Mouse (Mus musculus): ENCODE results near the gene Gmfb. TPM values are rescaled to one million over a fixed set of nuclear protein-coding genes. Genes with fewer than 3 reads are reported as not detected.
"Not testable (repeated sequence)": the region's sequence is repeated elsewhere in the genome, so short reads cannot be mapped to it uniquely, and the experiment has no call there.

Gmfb gene
- polyA plus RNA-seq, 1 experiment from 2014 or later, result 107 TPM

DNA sequence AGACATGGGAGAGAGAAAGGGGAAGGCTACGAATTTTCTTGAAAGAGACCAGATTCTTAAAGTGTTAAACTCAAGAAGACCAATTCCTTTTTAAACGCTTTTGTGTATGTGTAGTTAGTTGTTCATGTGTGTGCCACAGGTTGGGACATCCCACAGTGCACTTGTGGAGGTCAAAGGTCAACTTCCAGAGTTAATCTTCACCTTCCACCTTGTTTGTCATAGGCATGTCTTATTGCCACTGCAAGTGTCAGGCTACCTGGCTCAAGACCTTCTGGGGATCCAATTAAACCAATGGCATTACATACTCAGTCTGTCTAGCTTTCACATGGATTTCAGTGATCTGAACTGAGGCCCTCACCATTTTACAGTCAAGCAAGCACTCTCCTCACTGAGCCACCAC lies 2.0 kb upstream of the Gmfb start:
- no peak overlapping the region for H3K9ac ChIP-seq
- no peak overlapping the region for H3K27ac ChIP-seq
- H3K9me3 ChIP-seq, result no peaks in the 10 kb centered on the region
- H3K4me3 ChIP-seq, result no peak overlapping the region
- ATAC-seq (ENCODE audit: low FRiP score), result no peak
- H3K4me1 ChIP-seq (replicated peaks), result peaks cover 20% of the 10 kb centered on the region
- H3K36me3 ChIP-seq, result no peaks in the 10 kb centered on the region
- peaks cover 29% of the 10 kb centered on the region; the same call in 1 of the 2 replicates for H3K27me3 ChIP-seq
- 83% methylated on average over 2 of the region's 2 CpGs for WGBS
- no peak overlapping the region for H3K4me2 ChIP-seq

DNA sequence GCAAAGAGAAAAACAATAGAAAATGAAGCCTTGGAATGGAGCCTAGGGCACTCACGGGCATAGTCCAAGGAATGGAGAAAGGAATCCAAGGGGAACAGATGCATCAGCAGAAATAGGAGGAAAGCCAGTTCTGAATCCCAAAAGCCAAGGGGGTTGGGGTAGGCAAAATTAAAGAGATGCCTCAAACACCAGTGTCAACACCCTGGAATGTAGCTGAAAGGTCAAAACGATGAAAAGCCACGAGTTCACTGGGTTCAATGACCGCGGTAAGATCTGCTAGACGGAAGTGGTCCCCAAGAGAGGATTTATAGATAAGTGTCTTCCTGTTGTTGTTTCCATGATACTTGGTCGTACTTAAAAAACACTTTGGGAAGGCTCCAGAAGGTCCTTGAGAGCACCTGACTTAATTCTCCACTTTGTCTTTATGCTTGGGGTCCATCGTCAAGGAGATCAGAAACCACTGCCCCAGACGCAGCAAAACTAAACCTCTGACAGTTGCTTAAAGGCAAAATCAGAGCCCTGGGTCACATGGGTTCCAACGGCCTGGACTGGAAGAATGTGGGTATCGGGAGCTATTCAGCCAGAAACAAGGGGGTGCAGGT lies 670 bp downstream of the Gmfb start:
- Histone ChIP-seq H3K27me3 (peaks cover 29% of the 10 kb centered on the region; the same call in 1 of the 2 replicates), H3K4me2 (peak overlapping the region; percentile 80), H3K9me3 (no peaks in the 10 kb centered on the region), H3K4me3 (peak overlapping the region; percentile 85), H3K27ac (peak overlapping the region; percentile 87), H3K9ac (peak overlapping the region; percentile 90), H3K4me1 (replicated peaks) (peaks cover 20% of the 10 kb centered on the region), H3K36me3 (peaks cover 9% of the 10 kb centered on the region; the same call in 1 of the 2 replicates)
- no peak; the same call in 1 of the 2 replicates for ATAC-seq (ENCODE audit: low FRiP score)
- WGBS, result under 1% methylated on average over 11 of the region's 11 CpGs

DNA sequence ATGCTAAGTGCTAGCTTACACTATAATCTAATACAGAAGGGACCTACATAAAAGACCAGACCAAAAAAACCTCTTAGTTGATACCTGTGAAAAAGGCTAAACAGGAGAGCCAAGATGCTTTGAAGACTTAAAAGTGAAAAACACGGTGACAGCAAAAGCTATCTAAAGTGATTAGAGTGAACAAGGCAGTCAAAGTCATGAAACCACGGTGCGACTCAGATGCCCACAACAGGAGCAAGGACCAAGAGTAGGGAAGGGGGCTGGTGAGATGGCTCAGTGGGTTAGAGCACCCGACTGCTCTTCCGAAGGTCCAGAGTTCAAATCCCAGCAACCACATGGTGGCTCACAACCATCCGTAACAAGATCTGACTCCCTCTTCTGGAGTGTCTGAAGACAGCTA lies 2.1 kb downstream of the Gmfb start:
- WGBS, result 95% methylated on average over 5 of the region's 6 CpGs
- not testable (repeated sequence) for H3K9me3 ChIP-seq; H3K9ac ChIP-seq; H3K27ac ChIP-seq; H3K4me3 ChIP-seq; H3K4me2 ChIP-seq; ATAC-seq (ENCODE audit: low FRiP score)
- Histone ChIP-seq H3K4me1 (replicated peaks) (peaks cover 20% of the 10 kb centered on the region), H3K27me3 (peaks cover 20% of the 10 kb centered on the region; the same call in 1 of the 2 replicates), H3K36me3 (peaks cover 17% of the 10 kb centered on the region)

DNA sequence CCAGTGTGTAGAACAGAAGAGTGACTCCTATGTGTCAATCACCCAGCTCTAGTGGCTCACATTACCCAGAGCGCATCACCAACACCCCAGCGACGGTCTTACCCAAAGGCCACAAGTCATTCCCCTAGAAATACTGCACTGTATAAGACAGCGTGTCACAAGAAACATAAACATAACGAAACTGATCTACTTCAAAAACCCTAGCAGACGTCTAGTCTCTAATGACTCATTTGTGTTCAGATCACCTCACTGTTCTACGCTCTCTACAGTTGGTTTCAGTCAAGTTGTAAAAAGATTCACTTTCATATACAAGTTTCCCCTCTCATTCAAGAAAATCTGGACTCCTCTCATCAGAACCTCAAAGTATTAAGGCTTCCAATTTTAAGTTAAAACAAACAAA lies 3.3 kb downstream of the Gmfb start:
- ATAC-seq (ENCODE audit: low FRiP score), result no peak
- H3K9ac ChIP-seq, result no peak overlapping the region

DNA sequence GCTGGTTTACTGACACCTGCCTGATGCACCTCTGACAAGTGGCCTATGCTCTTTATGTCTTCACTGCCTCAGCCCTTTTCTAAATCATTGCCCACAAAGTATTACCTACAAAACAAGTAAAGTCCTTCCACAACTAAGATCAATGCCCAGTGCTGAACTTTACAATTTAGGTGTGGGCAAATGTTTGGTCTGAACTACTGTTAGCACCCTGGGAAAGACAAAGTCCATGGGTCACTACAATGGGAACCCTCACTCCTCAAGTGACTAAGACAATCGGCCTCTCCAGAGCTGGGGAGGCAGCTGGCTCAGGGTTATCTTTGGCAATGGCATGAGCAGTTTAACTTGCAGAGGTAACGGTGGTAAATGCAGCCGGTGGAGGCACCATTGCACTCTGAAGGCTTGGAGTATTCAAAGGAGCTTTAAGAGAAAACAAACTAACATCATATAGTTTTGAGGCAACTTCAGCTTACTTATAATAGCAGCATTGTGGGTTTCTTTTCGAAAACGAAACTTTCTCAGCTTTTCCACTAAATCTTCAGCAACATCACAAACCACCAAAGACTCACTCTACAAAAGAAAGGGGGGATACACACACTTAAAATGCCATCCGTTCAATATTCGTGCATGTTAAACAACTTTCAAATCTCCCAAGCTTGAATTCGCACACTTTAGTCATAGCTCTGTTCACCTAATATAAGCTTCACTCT lies 5.0 kb downstream of the Gmfb start:
- peaks cover 36% of the 10 kb centered on the region for H3K36me3 ChIP-seq
- H3K27ac ChIP-seq, result no peak overlapping the region
- H3K27me3 ChIP-seq, result no peaks in the 10 kb centered on the region
- no peak overlapping the region for H3K4me2 ChIP-seq
- ATAC-seq (ENCODE audit: low FRiP score), result no peak
- no peak overlapping the region for H3K9ac ChIP-seq
- WGBS, result 93% methylated on average over 8 of the region's 8 CpGs
- H3K9me3 ChIP-seq, result no peaks in the 10 kb centered on the region
- no peak overlapping the region for H3K4me3 ChIP-seq
- H3K4me1 ChIP-seq (replicated peaks), result peaks cover 20% of the 10 kb centered on the region

More for the DNA sequence above, 3.3 kb downstream of the Gmfb start:
- Histone ChIP-seq H3K4me2 (no peak overlapping the region), H3K36me3 (peaks cover 22% of the 10 kb centered on the region), H3K9me3 (no peaks in the 10 kb centered on the region), H3K27me3 (peaks cover 8% of the 10 kb centered on the region; the same call in 1 of the 2 replicates), H3K27ac (no peak overlapping the region), H3K4me1 (replicated peaks) (peaks cover 20% of the 10 kb centered on the region), H3K4me3 (no peak overlapping the region)
- 95% methylated on average over 7 of the region's 7 CpGs for WGBS

DNA sequence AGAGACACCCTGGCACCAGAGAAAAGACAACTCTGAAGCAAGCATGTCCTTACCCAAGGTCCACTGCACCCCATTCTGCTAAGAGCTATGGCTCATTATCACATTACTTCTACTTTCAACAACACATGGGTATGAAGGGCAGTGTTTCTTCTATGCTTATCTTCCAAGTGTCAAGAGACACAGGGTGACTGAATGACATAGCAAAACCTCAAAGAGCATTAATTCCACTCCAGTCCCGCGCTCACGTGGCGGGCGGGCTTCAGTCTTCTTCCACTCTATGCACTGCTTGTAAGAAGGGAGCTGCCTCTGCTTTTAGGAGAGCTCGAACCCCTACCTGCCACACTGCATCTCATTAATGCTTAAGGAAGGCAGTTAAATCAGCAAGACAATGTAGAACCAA lies 6.4 kb downstream of the Gmfb start:
- H3K27ac ChIP-seq, result no peak overlapping the region
- peaks cover 47% of the 10 kb centered on the region for H3K36me3 ChIP-seq
- H3K9ac ChIP-seq, result no peak overlapping the region
- H3K4me2 ChIP-seq, result no peak overlapping the region
- H3K4me3 ChIP-seq, result no peak overlapping the region
- no peak for ATAC-seq (ENCODE audit: low FRiP score)
- 88% methylated on average over 6 of the region's 6 CpGs for WGBS
- no peaks in the 10 kb centered on the region for H3K9me3 ChIP-seq
- no peaks in the 10 kb centered on the region for H3K27me3 ChIP-seq
- peaks cover 12% of the 10 kb centered on the region for H3K4me1 ChIP-seq (replicated peaks)

DNA sequence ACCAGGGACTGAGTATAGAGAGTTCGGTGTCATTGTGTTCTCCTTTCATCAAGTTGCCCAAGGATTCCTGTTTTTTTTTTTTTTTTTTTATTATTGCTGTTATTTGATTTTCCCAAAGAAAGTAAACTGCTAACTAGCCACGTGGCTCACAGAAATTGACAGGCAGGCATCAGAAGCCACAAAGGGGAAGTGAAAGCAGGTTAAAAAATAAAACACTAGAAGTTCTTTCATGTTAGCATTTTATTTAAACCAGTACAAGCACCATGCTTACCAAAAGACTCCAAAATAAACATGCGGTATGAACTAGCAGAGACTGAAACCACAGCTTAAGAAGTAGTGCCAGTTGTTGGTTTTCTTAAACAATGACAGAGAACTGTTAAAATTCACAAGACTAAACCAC lies 14.1 kb downstream of the Gmfb start:
- Histone ChIP-seq H3K36me3 (peaks cover 34% of the 10 kb centered on the region), H3K9ac (no peak overlapping the region), H3K9me3 (no peaks in the 10 kb centered on the region), H3K4me2 (no peak overlapping the region), H3K4me1 (replicated peaks) (no peaks in the 10 kb centered on the region), H3K27me3 (no peaks in the 10 kb centered on the region), H3K4me3 (no peak overlapping the region), H3K27ac (no peak overlapping the region)
- no peak for ATAC-seq (ENCODE audit: low FRiP score)
- 82% methylated on average over 3 of the region's 3 CpGs for WGBS

DNA sequence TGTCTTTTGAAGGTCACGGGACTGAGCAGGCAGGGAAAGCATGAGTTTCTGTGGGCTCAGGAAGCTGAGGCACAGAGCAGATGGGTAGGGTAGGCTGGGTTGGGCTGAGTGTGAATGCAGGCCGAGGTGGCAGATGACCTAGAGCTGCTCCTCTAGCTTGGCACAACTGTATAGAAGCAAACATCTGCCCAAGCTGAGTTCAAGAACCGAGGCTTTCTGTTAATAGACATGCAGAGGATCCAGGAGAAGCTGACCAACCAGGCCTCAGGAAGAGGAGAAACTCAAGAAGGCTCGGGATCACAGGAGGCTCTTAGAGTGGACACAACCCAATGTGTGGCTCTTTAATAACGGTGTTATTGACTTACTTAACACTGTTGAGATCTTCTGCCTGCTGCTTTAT lies 15.9 kb downstream of the Gmfb start:
- Histone ChIP-seq H3K4me2 (no peak overlapping the region), H3K27ac (no peak overlapping the region), H3K9ac (no peak overlapping the region), H3K4me1 (replicated peaks) (no peaks in the 10 kb centered on the region), H3K9me3 (no peaks in the 10 kb centered on the region), H3K4me3 (no peak overlapping the region), H3K36me3 (peaks cover 24% of the 10 kb centered on the region), H3K27me3 (no peaks in the 10 kb centered on the region)
- no peak for ATAC-seq (ENCODE audit: low FRiP score)
- 91% methylated on average over 5 of the region's 5 CpGs for WGBS

DNA sequence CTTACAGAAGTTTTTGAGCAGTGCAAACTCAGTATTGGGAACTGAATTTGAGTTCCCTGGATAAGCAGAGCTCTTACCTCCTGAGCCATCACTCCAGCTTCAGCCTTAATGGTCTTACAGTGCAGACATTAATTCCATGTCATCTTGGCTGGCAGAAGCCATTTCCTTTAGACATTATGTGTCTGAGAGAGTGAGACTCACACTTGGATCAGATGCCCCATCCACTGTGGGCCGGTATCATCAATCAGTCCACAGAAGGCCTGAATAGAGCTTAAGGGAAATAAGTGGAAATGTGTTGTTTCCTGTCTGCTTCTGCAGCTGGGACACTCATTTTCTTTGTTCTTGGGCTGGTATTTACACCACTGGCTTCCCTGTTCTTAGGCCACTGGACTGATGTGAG lies 18.3 kb downstream of the Gmfb start:
- WGBS, result 92% methylated on average over 1 of the region's 1 CpGs

DNA sequence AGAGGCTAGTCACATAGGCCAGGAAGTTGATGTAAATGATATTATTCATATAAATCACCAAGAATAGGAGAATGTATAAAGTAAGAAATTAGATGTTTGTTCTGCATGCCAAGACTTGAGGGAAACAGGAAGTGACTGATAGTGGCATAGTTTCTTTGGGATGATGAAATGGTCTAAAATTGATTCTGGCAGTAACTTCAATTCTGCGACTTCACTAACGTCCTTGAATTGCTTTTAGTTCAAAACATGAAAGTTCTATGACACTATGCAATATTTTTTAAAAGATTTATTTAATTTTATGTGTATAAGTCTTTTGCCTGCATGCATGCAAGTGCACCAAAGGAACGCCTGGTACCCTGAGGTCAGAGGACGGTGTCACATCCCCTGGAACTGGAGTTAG lies 18.8 kb downstream of the Gmfb start:
- Histone ChIP-seq H3K36me3 (peaks cover 9% of the 10 kb centered on the region; the same call in 1 of the 2 replicates), H3K4me3 (no peak overlapping the region), H3K4me2 (no peak overlapping the region), H3K9ac (no peak overlapping the region), H3K27ac (no peak overlapping the region), H3K9me3 (no peaks in the 10 kb centered on the region), H3K27me3 (no peaks in the 10 kb centered on the region), H3K4me1 (replicated peaks) (no peaks in the 10 kb centered on the region)
- 96% methylated on average over 4 of the region's 4 CpGs for WGBS
- ATAC-seq (ENCODE audit: low FRiP score), result no peak

More for the DNA sequence above, 18.3 kb downstream of the Gmfb start:
- Histone ChIP-seq H3K27ac (no peak overlapping the region), H3K9me3 (no peaks in the 10 kb centered on the region), H3K9ac (no peak overlapping the region), H3K4me3 (no peak overlapping the region), H3K4me2 (no peak overlapping the region), H3K27me3 (no peaks in the 10 kb centered on the region), H3K4me1 (replicated peaks) (no peaks in the 10 kb centered on the region), H3K36me3 (peaks cover 9% of the 10 kb centered on the region; the same call in 1 of the 2 replicates)
- no peak for ATAC-seq (ENCODE audit: low FRiP score)

DNA sequence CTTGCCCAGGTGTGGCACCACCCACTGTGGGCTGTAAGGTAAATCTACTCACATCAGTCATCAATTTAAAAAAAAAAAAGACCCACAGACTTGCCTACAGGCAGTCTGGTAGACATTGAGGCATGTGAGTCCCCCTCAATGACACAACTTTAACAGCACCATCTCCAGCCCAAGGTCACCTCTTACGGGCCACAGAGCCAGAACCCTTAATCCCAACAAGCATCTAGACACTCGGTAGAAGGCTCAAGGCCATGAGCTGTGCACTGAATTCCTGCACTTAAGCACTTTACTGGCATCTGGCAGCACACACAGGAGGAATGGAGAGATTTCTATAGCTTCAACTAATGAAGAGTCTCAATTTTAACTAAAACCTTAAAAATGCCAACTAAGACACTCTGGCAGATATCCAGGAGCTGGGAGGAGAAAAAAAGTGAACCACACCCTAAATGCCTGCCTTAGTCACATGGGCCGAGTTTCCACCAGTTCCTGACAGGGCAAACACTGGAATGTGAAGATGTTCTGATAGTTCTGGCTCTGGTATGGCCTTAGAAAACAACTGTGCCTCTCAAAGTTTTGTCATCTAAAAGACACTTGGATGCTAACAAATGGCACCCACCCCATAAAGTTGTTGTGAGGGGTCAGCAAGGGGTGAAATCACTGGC lies 21.2 kb downstream of the Gmfb start:
- Histone ChIP-seq H3K36me3 (peaks cover 9% of the 10 kb centered on the region; the same call in 1 of the 2 replicates), H3K27ac (no peak overlapping the region), H3K9ac (no peak overlapping the region), H3K4me3 (no peak overlapping the region), H3K4me1 (replicated peaks) (no peaks in the 10 kb centered on the region), H3K27me3 (no peaks in the 10 kb centered on the region), H3K4me2 (no peak overlapping the region), H3K9me3 (no peaks in the 10 kb centered on the region)
- WGBS, result 94% methylated on average over 3 of the region's 3 CpGs
- ATAC-seq (ENCODE audit: low FRiP score), result no peak

DNA sequence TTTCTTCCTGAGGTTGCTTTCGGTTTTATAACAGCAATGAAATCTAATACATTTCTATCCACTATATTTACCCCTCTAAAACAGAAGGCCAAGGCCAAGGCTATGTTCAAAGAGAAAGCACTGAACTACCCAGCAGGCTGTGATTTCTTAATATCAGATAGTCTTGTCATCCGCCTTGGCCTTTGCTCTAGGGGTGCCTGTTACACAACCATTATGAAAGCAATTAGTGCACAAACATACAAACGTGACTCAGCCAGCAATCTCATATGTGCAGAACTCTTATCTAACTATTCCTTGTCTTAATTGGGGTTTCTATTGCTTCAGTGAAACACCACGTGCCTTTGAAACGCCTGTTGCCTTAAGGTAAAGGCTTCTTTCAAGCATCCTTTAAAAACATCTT lies 27.9 kb downstream of the Gmfb start:
- 95% methylated on average over 5 of the region's 5 CpGs for whole genome bisulfite sequencing
- no peak overlapping the region for H3K27ac ChIP-seq
- H3K9me3 ChIP-seq, result no peaks in the 10 kb centered on the region
- ATAC-seq (ENCODE audit: low FRiP score), result no peak
- no peak overlapping the region for H3K4me2 ChIP-seq
- no peaks in the 10 kb centered on the region for H3K27me3 ChIP-seq
- H3K4me1 ChIP-seq (replicated peaks), result no peaks in the 10 kb centered on the region
- H3K4me3 ChIP-seq, result no peak overlapping the region
- no peak overlapping the region for H3K9ac ChIP-seq
- peaks cover 5% of the 10 kb centered on the region for H3K36me3 ChIP-seq

Data from hindbrain, embryonic 13.5 days (tissue).